Mouse (Mus musculus): ENCODE data around the gene Frmd4a.

The Frmd4a gene

DNA sequence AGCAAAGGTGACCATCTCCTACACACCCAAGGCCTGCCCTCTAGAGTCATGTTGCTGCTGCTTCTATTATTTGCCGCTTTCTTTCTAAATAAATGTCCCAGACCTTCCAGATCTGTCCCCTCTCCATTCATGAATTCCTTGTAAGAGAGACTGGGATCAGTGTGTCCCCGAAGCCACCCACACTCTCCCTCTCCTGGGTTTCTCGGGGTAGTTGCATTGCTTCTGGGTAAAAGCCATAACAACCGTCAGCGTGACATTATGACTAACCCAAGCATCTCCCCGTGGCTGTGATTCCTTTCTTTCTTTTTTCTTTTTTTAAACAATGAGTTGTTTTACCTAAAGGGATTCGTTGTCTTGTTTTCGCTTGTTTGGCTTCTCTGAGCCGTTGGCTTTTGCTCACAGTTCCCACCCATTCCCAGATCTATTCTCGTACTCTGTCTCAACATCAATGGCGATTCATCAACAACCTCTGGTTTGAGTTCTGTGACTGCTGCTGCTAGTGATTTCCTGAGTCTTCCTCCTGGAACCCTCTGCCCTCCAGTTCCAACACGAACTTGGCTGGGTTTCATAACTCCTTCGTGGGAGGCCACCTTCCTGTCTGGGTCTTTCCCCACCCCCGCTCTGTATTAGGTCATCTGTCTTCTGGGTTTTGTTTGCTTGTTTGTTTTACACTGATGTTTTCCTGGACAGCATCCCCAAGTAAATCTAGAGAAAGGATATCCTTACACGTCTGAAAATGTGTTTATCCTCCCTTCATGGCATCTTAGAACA lies 483.9 kb downstream of the Frmd4a start:
- no peak for DNase-seq

DNA sequence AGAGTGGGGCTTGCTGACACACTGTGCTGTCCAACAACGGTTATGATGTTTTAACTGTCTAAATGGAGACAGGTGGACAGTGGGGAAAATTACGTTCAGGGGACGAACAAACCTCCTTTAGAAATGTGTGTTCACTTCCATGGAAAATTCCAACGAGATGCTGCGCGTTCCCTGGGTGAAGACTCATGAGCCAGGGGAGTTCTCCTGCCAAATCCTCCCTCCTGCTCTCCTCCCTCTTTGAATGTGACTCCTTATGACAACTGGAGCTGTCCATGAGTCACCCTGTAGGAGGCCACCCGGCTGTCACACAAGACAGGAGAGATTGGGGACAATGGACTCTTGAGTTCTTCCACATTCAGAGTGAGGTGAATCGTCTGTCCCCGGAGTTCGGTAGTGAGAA lies 486.9 kb downstream of the Frmd4a start:
- no peak for DNase-seq

DNA sequence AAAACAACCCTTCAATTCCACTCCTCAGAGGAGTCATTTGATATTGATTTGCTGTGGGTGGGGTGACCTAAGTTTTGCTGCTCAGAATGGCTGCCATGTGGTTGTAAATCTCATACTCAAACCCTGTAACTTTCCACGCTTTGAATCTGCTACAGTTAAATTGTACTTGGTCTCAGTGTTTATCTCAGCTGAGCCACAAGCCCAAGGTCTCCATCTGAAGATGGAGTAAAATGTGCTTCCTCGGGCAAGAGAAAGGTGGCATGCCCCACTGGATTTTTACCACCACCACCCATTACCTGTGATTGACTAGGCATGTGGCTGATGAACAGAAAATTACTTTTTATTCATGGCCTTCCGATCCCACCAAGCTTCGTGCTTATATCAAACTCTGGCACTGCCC lies 488.2 kb downstream of the Frmd4a start:
- DNase-seq = no peak

DNA sequence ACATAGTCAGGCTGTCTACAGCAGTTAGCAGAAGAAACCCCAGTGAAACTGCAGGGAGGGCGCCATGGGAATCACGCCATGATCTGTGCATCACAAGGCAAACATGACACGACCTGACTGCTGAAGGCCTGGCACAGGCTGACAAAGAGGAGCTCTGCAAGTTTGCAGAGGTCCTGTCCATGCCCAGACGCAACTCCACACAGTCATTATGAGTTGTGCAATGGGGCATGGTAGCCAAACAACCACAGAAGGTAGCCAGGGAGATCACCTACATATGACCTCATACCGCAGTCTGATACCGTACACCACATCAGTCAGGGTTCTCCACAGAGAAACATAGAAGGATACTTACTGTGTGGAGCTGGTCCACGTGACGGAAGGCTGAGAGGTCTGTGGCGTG lies 489.1 kb downstream of the Frmd4a start:
- no peak for DNase-seq

DNA sequence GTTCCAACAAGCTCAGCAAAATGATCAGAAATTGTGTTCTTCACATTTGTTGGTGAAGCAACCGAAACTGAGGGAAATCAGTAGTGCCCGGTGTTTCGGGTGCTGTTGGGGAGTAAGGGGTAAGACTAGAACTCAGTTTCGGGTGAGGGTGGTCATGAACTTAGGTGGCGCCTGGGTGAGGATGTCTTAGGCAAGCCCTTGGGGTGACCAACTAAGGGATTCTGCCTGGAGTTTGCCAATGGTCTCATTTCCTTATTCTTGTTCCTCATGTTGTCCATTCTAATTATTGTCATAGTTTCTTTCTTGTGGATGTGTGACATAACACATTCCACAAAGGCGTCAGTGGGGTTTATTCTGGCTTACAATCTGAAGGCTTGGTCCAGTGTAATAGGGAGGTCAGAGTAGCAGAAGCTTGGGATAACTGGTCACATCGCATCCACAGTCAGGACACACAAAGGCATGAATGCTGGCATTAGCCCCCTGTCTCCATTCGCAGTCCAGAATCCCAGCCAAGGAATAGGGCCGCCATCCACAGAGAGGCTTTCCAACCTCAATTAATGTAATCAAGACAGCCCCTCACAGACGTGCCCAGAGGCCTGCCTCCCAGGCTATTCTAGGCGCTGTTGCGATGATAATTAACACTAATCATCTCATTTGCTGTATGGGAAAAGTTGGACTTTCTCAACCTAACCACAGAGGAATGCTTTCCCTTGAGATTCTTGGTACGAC lies 490.5 kb downstream of the Frmd4a start:
- no peak for DNase-seq

DNA sequence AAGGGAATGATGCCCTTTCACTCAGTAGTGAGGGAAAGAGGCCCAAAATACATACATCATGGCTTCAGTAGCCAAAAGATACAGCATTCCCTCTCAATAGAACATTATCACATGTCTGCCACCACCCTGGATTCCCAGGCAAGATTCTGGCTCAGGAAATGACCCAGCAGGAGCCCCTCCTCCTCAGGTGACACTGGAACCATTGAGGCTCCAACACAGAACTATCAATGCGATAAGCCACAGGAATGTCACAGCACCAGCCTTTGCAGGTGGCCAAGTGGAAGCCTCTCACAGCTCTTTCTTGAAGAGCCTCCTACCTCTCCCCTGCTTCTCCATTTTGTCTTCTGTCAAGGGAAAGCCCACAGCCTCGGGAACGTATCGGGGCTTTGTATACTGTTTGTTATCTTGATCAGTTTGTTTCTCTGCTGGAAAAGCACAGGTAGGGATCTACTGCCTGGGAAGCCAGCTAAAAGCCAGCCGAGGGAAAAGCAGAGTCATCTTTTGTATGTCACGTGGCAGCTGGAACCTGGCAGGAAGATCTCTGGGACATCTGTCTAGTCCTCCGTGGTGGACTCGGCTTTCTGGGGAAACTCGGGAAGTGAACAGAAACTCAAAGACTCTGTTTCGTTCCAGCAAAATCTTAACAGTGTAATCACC lies 491.6 kb downstream of the Frmd4a start:
- peak in 1 of 2 experiments; percentile 16 for DNase-seq

DNA sequence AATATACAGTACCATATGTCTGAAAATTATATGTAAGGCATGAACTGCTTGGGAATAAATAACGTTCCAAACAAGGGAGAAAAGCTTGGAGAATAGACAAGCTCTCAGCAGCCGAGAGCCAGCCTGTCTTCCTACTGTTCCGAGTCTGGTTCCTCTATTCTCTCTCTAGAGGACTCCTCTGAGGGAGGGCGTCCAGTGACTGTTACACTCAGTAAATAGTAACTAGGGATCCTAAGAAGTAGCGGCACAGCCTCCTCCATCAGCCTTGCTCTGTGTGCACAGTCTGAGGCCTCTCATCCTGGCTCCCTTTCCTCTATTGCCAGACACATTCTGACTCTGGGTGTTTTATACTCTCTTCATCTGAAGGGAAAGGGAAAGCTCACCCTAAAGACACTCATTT lies 492.2 kb downstream of the Frmd4a start:
- no peak for DNase-seq

DNA sequence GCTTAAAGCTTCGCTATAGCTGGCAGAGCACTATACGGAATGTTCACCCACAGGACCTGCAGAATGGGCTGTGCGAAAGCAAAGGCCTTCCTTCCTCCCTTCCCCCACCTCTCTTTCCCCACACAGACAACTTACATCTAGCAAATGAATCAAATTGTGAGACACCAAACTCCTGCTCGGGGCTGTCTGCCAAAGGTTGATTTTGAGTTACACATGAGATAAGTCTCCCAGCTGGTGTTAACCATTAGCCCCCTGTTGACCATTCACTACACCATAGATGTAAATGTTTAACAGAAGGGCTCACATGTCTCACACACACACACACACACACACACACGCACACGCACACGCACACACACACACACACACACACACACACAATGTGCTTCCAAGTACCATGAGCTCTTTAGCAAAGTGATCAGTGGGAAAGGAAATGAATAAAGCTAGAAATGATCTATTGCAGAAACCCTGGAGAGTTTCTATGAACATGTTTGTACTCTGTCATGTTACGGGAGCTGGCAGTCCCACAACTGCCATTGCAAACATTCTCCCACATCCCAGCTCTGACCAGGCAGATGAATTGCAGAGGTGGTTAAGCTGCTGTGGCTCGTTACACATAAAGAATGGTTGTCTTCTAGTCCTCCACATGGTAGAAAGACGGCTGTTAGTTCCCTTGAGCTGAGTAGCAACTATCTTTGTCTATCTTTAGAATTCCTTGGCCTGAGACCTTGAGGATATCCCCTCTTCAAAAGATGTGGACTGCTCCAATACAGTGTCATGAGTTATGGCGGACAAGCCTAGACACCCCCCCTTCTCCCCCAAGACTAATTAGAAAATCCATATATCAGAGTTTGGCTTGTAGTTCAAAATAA lies 492.9 kb downstream of the Frmd4a start:
- DNase-seq = no peak

DNA sequence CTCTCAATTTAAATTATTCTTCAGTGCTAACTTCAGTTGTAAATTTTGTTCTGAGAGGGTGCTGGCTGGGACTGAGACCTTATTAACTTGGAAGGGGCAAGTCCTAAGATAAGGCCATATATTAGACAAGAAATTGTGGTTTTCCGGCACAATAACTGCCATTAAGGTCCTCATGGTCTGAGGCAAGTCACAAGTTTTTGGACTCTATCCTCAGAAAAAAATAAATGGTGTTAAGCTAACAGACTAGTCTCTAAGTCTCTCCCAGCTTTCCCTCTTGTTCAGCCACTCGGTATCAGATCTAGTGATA lies 493.5 kb downstream of the Frmd4a start:
- DNase-seq = no peak

DNA sequence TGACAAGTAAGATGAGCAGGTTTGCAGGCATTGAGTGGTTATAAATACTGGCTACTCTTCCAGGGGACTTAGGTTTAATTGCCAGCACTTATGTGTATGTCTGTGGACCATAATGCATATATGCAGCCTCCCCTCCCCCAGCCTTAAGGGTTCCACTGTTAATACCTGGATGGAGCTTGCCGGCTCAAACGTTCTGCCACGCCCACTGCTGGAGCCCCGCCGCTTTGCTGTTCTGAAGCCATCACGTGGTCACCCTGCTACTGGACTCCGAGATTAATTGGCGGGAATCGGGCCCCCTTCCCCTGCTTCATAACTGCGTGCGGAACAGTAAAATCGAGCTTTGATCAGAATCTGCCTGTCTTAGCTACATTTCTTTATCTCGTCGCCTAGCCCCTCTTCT lies 495.1 kb downstream of the Frmd4a start:
- DNase-seq = no peak

DNA sequence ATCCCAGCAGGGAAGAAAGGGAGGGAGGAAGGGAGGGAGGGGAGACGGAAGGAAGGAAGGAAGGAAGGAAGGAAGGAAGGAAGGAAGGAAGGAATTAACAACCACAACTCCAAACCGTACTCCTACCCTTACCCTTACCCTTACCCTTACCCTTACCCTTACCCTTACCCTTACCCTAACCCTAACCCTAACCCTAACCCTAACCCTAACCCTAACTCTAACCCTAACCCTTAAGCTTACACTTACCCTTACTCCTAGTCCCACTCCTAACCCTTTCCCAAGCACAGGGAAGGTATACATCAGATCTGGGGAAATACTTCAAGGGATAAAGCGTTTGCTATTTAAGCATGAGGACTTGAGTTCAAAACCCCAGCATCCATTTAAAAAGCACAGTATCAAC lies 498.4 kb downstream of the Frmd4a start:
- no peak for DNase-seq

DNA sequence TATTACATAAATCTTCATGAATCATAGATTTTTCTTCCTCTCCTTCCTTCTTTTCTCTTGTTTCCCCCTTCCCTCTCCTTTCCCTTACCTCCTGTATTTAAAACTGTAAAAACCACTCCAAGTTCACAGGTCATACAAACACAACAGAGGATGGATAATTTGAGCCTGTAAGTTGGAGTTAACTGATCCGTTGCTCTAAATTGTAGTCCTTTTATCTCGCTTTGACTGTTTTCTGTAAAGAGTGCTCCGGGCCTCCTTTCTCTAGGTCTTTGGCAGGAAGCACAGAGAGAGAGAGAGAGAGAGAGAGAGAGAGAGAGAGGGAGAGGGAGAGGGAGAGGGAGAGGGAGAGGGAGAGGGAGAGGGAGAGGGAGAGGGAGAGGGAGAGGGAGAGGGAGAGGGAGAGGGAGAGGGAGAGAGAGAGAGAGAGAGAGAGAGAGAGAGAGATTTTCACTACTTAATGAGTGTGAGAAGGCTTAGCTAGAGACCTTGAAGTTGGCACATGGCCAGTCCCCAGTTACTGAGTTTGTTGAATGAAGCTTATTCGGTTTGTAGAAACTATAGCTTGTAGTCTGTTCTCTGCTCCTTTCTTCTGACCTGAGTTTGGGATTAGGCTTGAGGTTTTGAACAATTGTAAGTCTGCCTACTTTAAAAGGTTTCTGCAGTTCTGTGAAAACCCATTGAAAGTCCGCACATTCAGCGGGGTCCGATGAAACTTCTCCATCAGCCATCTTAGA lies 499.5 kb downstream of the Frmd4a start:
- DNase-seq = no peak

DNA sequence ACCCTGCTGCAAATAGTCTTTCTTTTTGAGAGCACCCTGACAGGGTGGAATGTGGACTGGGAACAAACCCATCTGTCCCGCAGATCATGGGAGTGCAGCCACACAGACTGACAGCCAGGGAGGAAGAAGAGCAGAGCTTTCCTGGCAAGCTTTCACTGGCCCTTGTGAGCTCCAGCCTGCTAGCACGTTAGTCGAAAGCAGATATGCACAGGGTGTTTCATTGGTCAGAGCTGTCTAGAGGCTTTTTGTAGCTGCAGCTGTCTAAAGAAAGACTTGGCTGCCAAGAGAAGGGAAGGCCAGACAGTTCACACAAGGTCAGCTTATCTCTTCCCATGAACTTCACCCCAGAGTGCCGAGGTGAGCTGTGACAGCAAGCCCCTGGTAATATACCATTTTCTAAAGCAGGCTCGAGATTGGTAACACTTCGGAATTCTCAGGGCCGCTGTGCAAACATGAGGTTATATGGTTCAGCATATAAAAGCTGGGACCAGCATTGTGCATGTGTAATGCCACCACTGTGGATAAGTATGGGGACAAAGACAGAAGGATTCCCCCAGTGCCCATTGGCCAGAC lies 500.1 kb downstream of the Frmd4a start:
- peak in 1 of 2 experiments; percentile 13 for DNase-seq

DNA sequence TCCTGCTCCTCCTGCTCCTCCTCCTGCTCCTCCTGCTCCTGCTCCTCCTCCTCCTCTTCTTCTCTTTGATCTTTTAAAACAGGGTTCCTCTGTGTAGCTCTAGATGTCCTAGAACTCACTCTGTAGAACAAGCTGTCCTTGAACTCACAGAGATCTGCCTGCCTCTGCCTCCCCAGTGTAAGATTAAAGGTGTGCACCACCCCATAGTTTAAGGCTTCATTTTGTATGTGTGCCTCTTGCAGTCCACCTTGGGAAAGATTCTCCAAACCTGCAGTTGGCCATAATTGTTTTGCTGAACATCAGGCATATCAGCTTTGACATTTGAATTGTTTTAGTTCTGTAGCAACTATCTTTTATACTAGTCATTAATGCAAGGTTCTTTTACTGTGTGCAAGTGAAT lies 501.0 kb downstream of the Frmd4a start:
- DNase-seq = no peak

DNA sequence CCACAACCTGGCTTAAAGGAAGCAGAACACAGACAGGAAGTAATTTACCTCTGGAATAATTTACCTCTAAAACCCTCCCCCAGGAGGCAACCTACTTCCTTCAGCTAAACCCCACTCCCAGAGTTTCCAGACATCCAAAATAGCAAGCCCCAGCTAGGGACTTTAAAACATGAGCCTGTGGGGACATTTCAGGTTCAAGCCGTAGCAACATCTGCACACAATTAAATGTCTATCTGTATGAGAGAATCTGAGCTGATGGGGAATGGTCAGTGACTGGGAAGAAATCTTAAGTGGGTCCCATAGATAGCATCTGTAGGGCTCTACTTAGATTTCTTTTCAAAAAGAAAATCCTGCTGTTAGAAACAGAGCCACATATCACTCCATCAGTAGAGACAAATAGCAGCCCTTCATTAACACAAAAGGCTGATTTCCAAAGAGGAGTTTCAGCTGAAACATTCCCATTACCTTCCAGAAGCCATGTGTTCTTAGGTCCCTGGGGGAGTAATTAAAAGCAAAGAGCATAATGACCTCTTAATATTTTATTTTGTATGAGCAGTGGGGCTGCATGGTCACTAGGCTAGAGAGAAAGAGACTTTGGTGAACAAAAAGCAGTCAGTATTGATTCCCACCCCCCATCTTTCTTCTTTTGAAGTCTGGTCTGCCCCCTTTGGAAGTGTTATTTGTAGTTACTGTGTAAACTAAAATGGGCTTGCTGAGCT lies 505.4 kb downstream of the Frmd4a start:
- DNase-seq = no peak

DNA sequence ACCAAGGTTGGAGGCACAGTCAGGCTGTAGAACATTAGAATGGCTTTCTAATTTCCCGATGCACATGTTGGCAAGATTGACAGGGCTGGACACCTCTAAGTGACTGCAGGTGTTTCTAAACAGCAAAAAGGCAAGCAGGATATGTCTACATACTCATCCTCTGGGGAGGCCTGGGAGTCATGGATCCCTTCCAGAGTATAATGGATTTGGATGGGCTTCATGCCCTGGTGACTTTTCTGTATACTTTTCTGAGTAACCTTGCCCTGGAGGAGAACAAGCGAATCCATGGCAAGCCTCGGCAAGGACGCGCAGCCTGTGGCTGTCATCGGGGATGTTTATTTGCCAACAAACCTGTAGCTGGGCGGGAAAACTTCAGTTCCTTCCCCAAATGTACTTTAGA lies 509.6 kb downstream of the Frmd4a start:
- DNase-seq = no peak

DNA sequence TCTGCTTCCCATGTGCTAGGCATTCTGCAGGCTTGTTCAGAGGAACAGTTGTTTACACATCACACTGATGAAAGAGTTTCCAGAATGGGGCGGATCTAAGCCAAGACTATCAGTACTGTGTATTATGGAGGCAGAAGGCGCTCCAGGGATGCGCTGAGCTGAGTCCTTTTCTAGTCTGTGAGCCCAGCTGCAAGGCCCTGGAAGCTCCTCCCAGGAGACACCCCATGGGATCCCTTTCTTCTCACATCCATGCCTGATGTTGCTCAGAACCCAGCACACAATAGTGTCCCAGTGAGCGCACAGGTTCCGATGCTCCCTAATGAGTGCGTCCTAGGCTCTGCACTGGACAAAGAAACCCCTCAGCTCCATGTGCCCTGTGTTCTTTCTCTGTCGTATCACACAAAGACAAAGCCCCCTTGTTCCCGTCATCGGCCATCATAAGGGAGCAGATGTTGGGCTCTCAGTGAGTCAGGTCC lies 511.8 kb downstream of the Frmd4a start:
- no peak for DNase-seq

DNA sequence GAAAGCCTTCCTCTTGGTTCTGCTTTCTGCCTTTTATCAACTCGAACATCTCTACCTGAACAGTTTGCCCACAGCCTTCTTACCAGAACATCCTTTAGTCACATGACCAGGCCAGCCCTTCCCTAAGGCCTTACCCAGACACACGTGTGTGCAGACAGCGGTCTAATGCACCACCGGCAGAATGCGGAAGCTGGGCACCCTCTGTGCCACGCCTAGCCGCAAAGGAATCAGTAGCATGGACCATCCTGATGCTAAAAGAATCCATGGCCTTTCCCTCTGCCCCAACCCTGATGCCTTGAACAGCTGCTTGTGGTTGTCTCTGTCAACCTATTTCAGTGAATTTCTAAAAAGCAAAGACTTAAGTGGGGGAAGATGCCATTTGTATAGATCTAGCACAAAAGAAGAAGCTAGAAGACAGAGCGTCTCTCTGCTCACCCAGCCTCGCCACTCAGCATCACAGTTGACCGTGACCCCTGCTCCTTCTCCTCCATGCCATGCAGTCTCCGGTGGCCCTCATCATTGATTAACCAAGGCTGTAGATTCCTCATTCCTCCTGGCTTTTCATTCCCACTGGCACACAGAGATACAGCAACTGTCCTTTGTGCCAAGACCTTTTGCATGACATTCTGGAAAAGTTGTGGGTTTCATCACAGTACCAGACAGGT lies 514.1 kb downstream of the Frmd4a start:
- no peak for DNase-seq

DNA sequence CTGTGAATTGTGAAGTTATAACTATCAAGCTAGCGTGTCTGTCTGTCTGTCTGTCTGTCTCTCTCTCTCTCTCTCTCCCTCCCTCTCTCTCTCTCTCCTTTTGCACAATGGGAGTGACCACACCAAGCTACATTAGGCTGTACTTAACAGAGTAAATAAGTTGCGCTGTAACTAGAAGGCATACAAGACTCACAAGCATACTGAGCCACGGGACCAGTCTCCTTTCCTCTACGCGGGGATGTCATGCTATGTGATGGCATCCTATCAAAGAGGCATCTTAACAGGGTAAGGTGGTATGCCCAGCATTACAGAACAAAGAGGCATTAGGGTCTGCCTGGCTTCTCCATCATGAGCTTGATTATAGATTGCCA lies 514.7 kb downstream of the Frmd4a start:
- DNase-seq = no peak

DNA sequence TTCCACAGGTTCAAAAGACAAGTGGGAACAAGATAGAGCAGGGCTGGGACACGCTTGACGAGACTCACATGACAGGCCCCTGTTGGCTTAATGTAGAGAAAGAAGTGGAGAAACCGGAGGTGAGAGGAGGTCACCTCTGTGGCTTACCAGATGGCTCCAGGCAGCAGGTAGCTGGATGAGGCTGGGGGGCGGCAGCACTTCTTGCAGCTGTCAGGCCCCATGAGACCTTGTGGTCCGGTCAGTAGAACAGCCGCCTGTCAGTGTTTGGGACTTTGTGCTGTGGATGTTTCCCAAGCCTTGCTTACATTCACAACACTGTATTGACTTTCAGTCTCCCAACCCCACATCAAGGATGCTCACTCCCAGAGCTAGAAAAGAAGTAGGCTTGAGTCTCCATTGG lies 515.4 kb downstream of the Frmd4a start:
- DNase-seq = no peak
